Mouse (Mus musculus) c-Kit-positive CD71-positive TER-119-positive erythroid progenitor cells, embryonic 14.5 days (primary cell): ENCODE data around the gene Stard7.

Experiments
- DNase-seq: peaks from one replicate; pipeline ENCODE4 v3.0.0-alpha.2; 2013; ENCODE audit warnings: low spot score

Stard7 gene

GRCm38 (mm10) chr2:127275551-127276320 lies 5.7 kb downstream of the Stard7 start:
- DNase-seq = no peak

- no peak for DNase-seq
These were observed 8.1 kb downstream of the Stard7 start for GRCm38 (mm10) chr2:127278162-127278561.

- DNase-seq = no peak
These were observed 22.2 kb downstream of the Stard7 start for GRCm38 (mm10) chr2:127292250-127292649.

GRCm38 (mm10) chr2:127297001-127297805 lies 27.2 kb downstream of the Stard7 start:
- DNase-seq = no peak

GRCm38 (mm10) chr2:127298056-127298455 lies 28.0 kb downstream of the Stard7 start:
- no peak for DNase-seq

- DNase-seq = no peak
These were observed 30.7 kb downstream of the Stard7 start for GRCm38 (mm10) chr2:127300701-127301100.

GRCm38 (mm10) chr2:127301883-127302282 lies 31.9 kb downstream of the Stard7 start:
- DNase-seq = no peak

GRCm38 (mm10) chr2:127304192-127304591 lies 34.2 kb downstream of the Stard7 start:
- peak; percentile 44 for DNase-seq

GRCm38 (mm10) chr2:127304609-127305210 lies 34.7 kb downstream of the Stard7 start:
- peak; percentile 21 for DNase-seq

GRCm38 (mm10) chr2:127306123-127306522 lies 36.1 kb downstream of the Stard7 start:
- no peak for DNase-seq

GRCm38 (mm10) chr2:127307179-127307578 lies 37.2 kb downstream of the Stard7 start:
- no peak for DNase-seq

GRCm38 (mm10) chr2:127308660-127309059 lies 38.6 kb downstream of the Stard7 start:
- DNase-seq = no peak

- DNase-seq = no peak
These were observed 40.2 kb downstream of the Stard7 start for GRCm38 (mm10) chr2:127310246-127310645.

- DNase-seq = no peak
These were observed 40.7 kb downstream of the Stard7 start for GRCm38 (mm10) chr2:127310685-127311084.

GRCm38 (mm10) chr2:127311193-127311592 lies 41.2 kb downstream of the Stard7 start:
- no peak for DNase-seq

- no peak for DNase-seq
These were observed 42.8 kb downstream of the Stard7 start for GRCm38 (mm10) chr2:127312801-127313200.

- DNase-seq = no peak
These were observed 43.9 kb downstream of the Stard7 start for GRCm38 (mm10) chr2:127313878-127314277.

- DNase-seq = no peak
These were observed 44.6 kb downstream of the Stard7 start for GRCm38 (mm10) chr2:127314467-127315154.

GRCm38 (mm10) chr2:127315155-127315470 lies 45.1 kb downstream of the Stard7 start:
- DNase-seq = no peak

- DNase-seq = no peak
These were observed 46.4 kb downstream of the Stard7 start for GRCm38 (mm10) chr2:127316431-127316830.

- no peak for DNase-seq
These were observed 48.1 kb downstream of the Stard7 start for GRCm38 (mm10) chr2:127318136-127318535.

GRCm38 (mm10) chr2:127319071-127319470 lies 49.1 kb downstream of the Stard7 start:
- no peak for DNase-seq
